ENCODE assay signal across 16 mouse cellular contexts in genomic region chr7:142368856-142369255, GRCm38 (mm10). TPM values are rescaled to one million over a fixed set of nuclear protein-coding genes. Genes with fewer than 3 reads are reported as not detected.
DNase-seq lines count a peak whose midpoint lies in the region; ATAC-seq lines count a peak whose summit lies in the region.
"Had no signal": no experiment of that assay in that cellular context is flagged by ENCODE, and none has a peak within 500 bp of the region (broad histone marks: within the 10 kb centered on the region; RNA-seq: fewer than 3 reads in every experiment).

No protein-coding gene starts in this region.

- peak; percentile 80 for ATAC-seq in cerebellum, adult (ENCODE audit: insufficient number of reproducible peaks, low FRiP score, low TSS enrichment)
- ATAC-seq: forebrain, postnatal 0 days; hindbrain, postnatal 0 days had no signal

- peak; percentile 81 for DNase-seq in gastrocnemius, adult 18-20 months (ENCODE audit: low spot score)
- no peak for DNase-seq in gastrocnemius, postnatal 4 days (ENCODE audit: low spot score in 2 of 2)
- DNase-seq in cerebellum, adult 9-11 months, result peak; percentile 95
- peak; percentile 62 for DNase-seq in gastrocnemius, postnatal 10 days
- no peak for DNase-seq in right cerebral cortex, postnatal 14 days
- no peak for DNase-seq in kidney, postnatal 14 days
- DNase-seq in embryo, embryonic 9.5 days (ENCODE audit: extremely low spot score), result no peak
- DNase-seq: forebrain, postnatal 0 days; kidney, adult 18-20 months; lung, adult 18-20 months; thymus, postnatal 36 days had no signal

RNA-seq across cellular contexts. Expression of gene Ifitm10, which starts 4.7 kb away (rescaled TPM):
- total RNA-seq in gastrocnemius, adult 18-20 months (2021), result 1 to 10 TPM; 3.2 to 5.0 TPM
- 1 to 10 TPM in 1 of 2 experiments, not detected in 1; 1.1 TPM for total RNA-seq in gastrocnemius, postnatal 4 days (2021)
- 1 to 10 TPM; 3.3 to 4.8 TPM for total RNA-seq in gastrocnemius, postnatal 10 days (2021)
- total RNA-seq: CH12.LX; hematopoietic stem cell, adult 5-6 weeks; MEL had no signal

RNA-seq across cellular contexts. Expression of gene Gm49369, which starts 13.6 kb away (rescaled TPM):
- 1 to 10 TPM; 1.1 to 2.4 TPM for total RNA-seq in gastrocnemius, adult 18-20 months (2021)
- 1 to 10 TPM in 1 of 2 experiments, not detected in 1; 1.3 TPM for total RNA-seq in gastrocnemius, postnatal 4 days (2021)
- total RNA-seq in gastrocnemius, postnatal 10 days (2021), result 1 to 10 TPM in 1 of 2 experiments, not detected in 1; 1.0 TPM
- total RNA-seq: hindbrain, postnatal 0 days had no signal

RNA-seq across cellular contexts. Expression of gene Ctsd, which starts 19.0 kb away (rescaled TPM):
- total RNA-seq in gastrocnemius, adult 18-20 months (2021), result 100 to 1,000 TPM; 445 to 450 TPM
- total RNA-seq in gastrocnemius, postnatal 4 days (2021), result 100 to 1,000 TPM; 265 to 273 TPM
- 100 to 1,000 TPM; 249 to 254 TPM for total RNA-seq in gastrocnemius, postnatal 10 days (2021)

Comparison
In these comparisons a context has a peak if more than half of its experiments do, and no peak if none do; other contexts are left out.
1. DNase-seq: peak in gastrocnemius, adult 18-20 months (single experiment), cerebellum, adult 9-11 months (single experiment) and gastrocnemius, postnatal 10 days (single experiment); none in gastrocnemius, postnatal 4 days (0 of 2), right cerebral cortex, postnatal 14 days (single experiment), kidney, postnatal 14 days (single experiment) and embryo, embryonic 9.5 days (single experiment).